ENCODE assay signal across 11 mouse cellular contexts in the genomic region with DNA sequence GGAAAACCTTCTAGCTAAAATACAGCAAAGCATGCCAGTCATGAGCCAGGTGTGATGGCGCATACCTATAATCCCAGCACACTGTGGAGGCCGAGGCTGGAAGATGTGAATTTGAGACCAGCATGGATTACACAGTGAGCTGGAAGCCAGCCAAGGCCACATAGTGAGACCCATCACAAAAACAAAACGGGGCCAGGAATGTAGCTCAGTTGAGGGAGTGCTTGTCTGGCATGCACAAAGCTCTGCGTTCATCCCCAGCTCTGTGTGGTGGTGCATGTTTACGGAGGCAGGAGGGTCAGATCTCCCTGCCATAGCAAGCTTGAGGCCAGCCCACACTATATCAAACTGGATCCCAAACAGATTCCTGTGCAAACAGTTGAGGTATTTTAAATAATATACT.
DNase-seq lines count a peak whose midpoint lies in the region; ATAC-seq and TF ChIP-seq lines count a peak whose summit lies in the region.
"Had no signal": no experiment of that assay in that cellular context is flagged by ENCODE, and none has a peak within 500 bp of the region (broad histone marks: within the 10 kb centered on the region; RNA-seq: fewer than 3 reads in every experiment).

No protein-coding gene starts in this region.

- TF ChIP-seq CTCF in kidney, adult 2 months (conservative IDR thresholded peaks at IDR 0.05; ENCODE audit: insufficient read depth, insufficient read length, low read depth, low read length): no peak

- no peak for TF ChIP-seq POLR2A in kidney, adult 2 months (IDR thresholded peaks at IDR 0.05; ENCODE audit: low read depth, low read length)

- H3K27me3 ChIP-seq in kidney, adult 2 months (replicated peaks; ENCODE audit: control insufficient read depth, insufficient read depth, low read length): no peaks in the 10 kb centered on the region
- H3K27me3 ChIP-seq in neural tube, embryonic 11.5 days (ENCODE audit: control insufficient read depth, insufficient read depth, low read length): no peaks in the 10 kb centered on the region
- no peaks in the 10 kb centered on the region for H3K27me3 ChIP-seq in neural tube, embryonic 15.5 days (replicated peaks)
- no peaks in the 10 kb centered on the region for H3K27me3 ChIP-seq in liver, embryonic 12.5 days (replicated peaks)
- H3K27me3 ChIP-seq: forebrain, embryonic 15.5 days; lung, embryonic 15.5 days had no signal

- H3K36me3 ChIP-seq in kidney, adult 2 months (ENCODE audit: control insufficient read depth, insufficient read depth, low read length): no peaks in the 10 kb centered on the region
- no peaks in the 10 kb centered on the region for H3K36me3 ChIP-seq in neural tube, embryonic 11.5 days (ENCODE audit: control insufficient read depth, insufficient read depth, low read length)
- H3K36me3 ChIP-seq in neural tube, embryonic 15.5 days: no peaks in the 10 kb centered on the region
- no peaks in the 10 kb centered on the region for H3K36me3 ChIP-seq in liver, embryonic 12.5 days
- H3K36me3 ChIP-seq: forebrain, embryonic 15.5 days; lung, embryonic 15.5 days had no signal

- WGBS in kidney, adult 2 months: 46% methylated on average over 5 of the region's 5 CpGs
- 51% methylated on average over 5 of the region's 5 CpGs for WGBS in neural tube, embryonic 11.5 days
- WGBS in neural tube, embryonic 15.5 days: 41% methylated on average over 5 of the region's 5 CpGs
- 61% methylated on average over 5 of the region's 5 CpGs for WGBS in liver, embryonic 12.5 days (ENCODE audit: insufficient replicate concordance)

- H3K4me3 ChIP-seq in kidney, adult 2 months (ENCODE audit: insufficient read depth, low read depth, low read length): no peak overlapping the region
- H3K4me3 ChIP-seq in neural tube, embryonic 11.5 days (ENCODE audit: low read depth, low read length): no peak overlapping the region
- H3K4me3 ChIP-seq in neural tube, embryonic 15.5 days (replicated peaks): no peak overlapping the region
- H3K4me3 ChIP-seq in liver, embryonic 12.5 days: no peak overlapping the region
- H3K4me3 ChIP-seq: forebrain, embryonic 15.5 days; lung, embryonic 15.5 days had no signal

- H3K27ac ChIP-seq in kidney, adult 2 months (ENCODE audit: insufficient read depth, low read depth, low read length): no peak overlapping the region
- H3K27ac ChIP-seq in neural tube, embryonic 11.5 days (ENCODE audit: low read depth, low read length): no peak overlapping the region
- H3K27ac ChIP-seq in neural tube, embryonic 15.5 days (replicated peaks): 0 out of 2 replicates have a peak overlapping the region, but pooled peaks have one; percentile 23
- no peak overlapping the region for H3K27ac ChIP-seq in liver, embryonic 12.5 days
- H3K27ac ChIP-seq: forebrain, embryonic 15.5 days; lung, embryonic 15.5 days had no signal

- no peaks in the 10 kb centered on the region for H3K4me1 ChIP-seq in kidney, adult 2 months (ENCODE audit: control insufficient read depth, insufficient read depth, low read length)
- H3K4me1 ChIP-seq in neural tube, embryonic 11.5 days (ENCODE audit: control insufficient read depth, insufficient read depth, low read length): 0 out of 2 replicates have a peak, but pooled peaks cover 4% of the 10 kb centered on the region
- H3K4me1 ChIP-seq in neural tube, embryonic 15.5 days: no peaks in the 10 kb centered on the region
- H3K4me1 ChIP-seq in liver, embryonic 12.5 days: no peaks in the 10 kb centered on the region
- H3K4me1 ChIP-seq: forebrain, embryonic 15.5 days; lung, embryonic 15.5 days had no signal

- no peak overlapping the region for H3K9ac ChIP-seq in neural tube, embryonic 11.5 days (ENCODE audit: low read length)
- H3K9ac ChIP-seq in neural tube, embryonic 15.5 days (replicated peaks): no peak overlapping the region
- H3K9ac ChIP-seq in liver, embryonic 12.5 days: no peak overlapping the region
- H3K9ac ChIP-seq: forebrain, embryonic 15.5 days; lung, embryonic 15.5 days had no signal

- H3K9me3 ChIP-seq in neural tube, embryonic 11.5 days (ENCODE audit: control insufficient read depth, low read length): no peaks in the 10 kb centered on the region
- H3K9me3 ChIP-seq in neural tube, embryonic 15.5 days (replicated peaks): no peaks in the 10 kb centered on the region
- no peaks in the 10 kb centered on the region for H3K9me3 ChIP-seq in liver, embryonic 12.5 days (replicated peaks)
- H3K9me3 ChIP-seq: forebrain, embryonic 15.5 days; lung, embryonic 15.5 days had no signal

- DNase-seq in kidney, adult 2 months: peak; percentile 4
- no peak for DNase-seq in kidney, adult 9 months
- peak; percentile 40 for DNase-seq in neural tube, embryonic 11.5 days (ENCODE audit: low spot score)
- DNase-seq in neural tube, embryonic 10.5 days (ENCODE audit: extremely low spot score, low spot score): no peak
- peak; percentile 14 to 33 for DNase-seq in cerebellum, adult 18-20 months
- DNase-seq: heart, postnatal 36 days; right cerebral cortex, postnatal 25 days had no signal

- no peak for ATAC-seq in neural tube, embryonic 11.5 days (ENCODE audit: insufficient read depth, low FRiP score, low TSS enrichment)
- no peak for ATAC-seq in neural tube, embryonic 15.5 days (ENCODE audit: low FRiP score)
- ATAC-seq in liver, embryonic 12.5 days: no peak
- ATAC-seq: forebrain, embryonic 15.5 days had no signal

- no peak overlapping the region for H3K4me2 ChIP-seq in neural tube, embryonic 11.5 days (ENCODE audit: low read depth)
- H3K4me2 ChIP-seq in neural tube, embryonic 15.5 days: no peak overlapping the region
- H3K4me2 ChIP-seq in liver, embryonic 12.5 days: no peak overlapping the region
- H3K4me2 ChIP-seq: forebrain, embryonic 15.5 days; lung, embryonic 15.5 days had no signal

Comparison
In these comparisons a context has a peak if more than half of its experiments do, and no peak if none do; other contexts are left out.
1. DNase-seq: peak in kidney, adult 2 months (single experiment), neural tube, embryonic 11.5 days (single experiment) and cerebellum, adult 18-20 months (2 of 2); none in kidney, adult 9 months (single experiment) and neural tube, embryonic 10.5 days (single experiment).